ENCODE assay signal across 10 mouse cellular contexts in genomic region chr2:104491221-104491795, GRCm38 (mm10). TPM values are rescaled to one million over a fixed set of nuclear protein-coding genes. Genes with fewer than 3 reads are reported as not detected.
DNase-seq lines count a peak whose midpoint lies in the region; ATAC-seq and TF ChIP-seq lines count a peak whose summit lies in the region.
"Had no signal": no experiment of that assay in that cellular context is flagged by ENCODE, and none has a peak within 500 bp of the region (broad histone marks: within the 10 kb centered on the region; RNA-seq: fewer than 3 reads in every experiment).

No protein-coding gene starts in this region.

- H3K27ac ChIP-seq in kidney, embryonic 16.5 days (ENCODE audit: low read length): no peak overlapping the region
- H3K27ac ChIP-seq in CH12.LX (ENCODE audit: insufficient read depth, low read depth): no peak overlapping the region
- H3K27ac ChIP-seq in liver, embryonic 14.5 days: no peak overlapping the region

- 30% methylated on average over 2 of the region's 2 CpGs for WGBS in kidney, embryonic 16.5 days
- WGBS in liver, embryonic 14.5 days (ENCODE audit: insufficient replicate concordance): 27% methylated on average over 2 of the region's 2 CpGs

- no peaks in the 10 kb centered on the region; the same call in 1 of the 2 replicates for H3K36me3 ChIP-seq in erythroblast, embryonic 14.5 days (ENCODE audit: control insufficient read depth)
- H3K36me3 ChIP-seq in kidney, embryonic 16.5 days (ENCODE audit: insufficient read depth, low read length): no peaks in the 10 kb centered on the region
- H3K36me3 ChIP-seq in CH12.LX (replicated peaks in 1 of 2; ENCODE audit: control insufficient read depth in 1 of 2, insufficient read depth in 1 of 2, low read length in 1 of 2): peaks cover 0 to 7% of the 10 kb centered on the region in 2 experiments
- H3K36me3 ChIP-seq in liver, embryonic 14.5 days (replicated peaks; ENCODE audit: control insufficient read depth, insufficient read depth, low read depth): no peaks in the 10 kb centered on the region

- TF ChIP-seq RAD21 in CH12.LX (IDR thresholded peaks at IDR 0.05; ENCODE audit: low read depth, low read length): no peak

- H3K9me3 ChIP-seq in erythroblast, embryonic 14.5 days (ENCODE audit: control insufficient read depth, low read length): no peaks in the 10 kb centered on the region
- H3K9me3 ChIP-seq in kidney, embryonic 16.5 days (ENCODE audit: low read length): no peaks in the 10 kb centered on the region
- H3K9me3 ChIP-seq in CH12.LX (replicated peaks; ENCODE audit: low read length): no peaks in the 10 kb centered on the region
- H3K9me3 ChIP-seq in liver, embryonic 14.5 days (ENCODE audit: control insufficient read depth, low read length): no peaks in the 10 kb centered on the region

- peaks cover 4% of the 10 kb centered on the region; the same call in 1 of the 2 replicates for H3K27me3 ChIP-seq in erythroblast, embryonic 14.5 days (ENCODE audit: control insufficient read depth)
- H3K27me3 ChIP-seq in kidney, embryonic 16.5 days (ENCODE audit: insufficient read depth, low read length): no peaks in the 10 kb centered on the region
- no peaks in the 10 kb centered on the region for H3K27me3 ChIP-seq in CH12.LX (replicated peaks)
- H3K27me3 ChIP-seq in liver, embryonic 14.5 days (ENCODE audit: control insufficient read depth, insufficient read depth, low read length): no peaks in the 10 kb centered on the region

- no peak for ATAC-seq in erythroblast, adult 5-6 weeks (replicated peaks; ENCODE audit: low FRiP score, poor library complexity, severe bottlenecking)
- no peak for ATAC-seq in kidney, embryonic 16.5 days (ENCODE audit: low FRiP score, low TSS enrichment)
- ATAC-seq in liver, embryonic 14.5 days (ENCODE audit: insufficient read depth): no peak

- peak overlapping the region; percentile 94 for H3K4me3 ChIP-seq in erythroblast, embryonic 14.5 days (replicated peaks)
- H3K4me3 ChIP-seq in kidney, embryonic 16.5 days (ENCODE audit: low read length): no peak overlapping the region
- H3K4me3 ChIP-seq in CH12.LX (replicated peaks in 1 of 3; ENCODE audit: low read depth in 2 of 3, low read length in 2 of 3, poor library complexity in 1 of 3): no peak overlapping the region
- no peak overlapping the region; a peak in 2 of 4 replicates for H3K4me3 ChIP-seq in liver, embryonic 14.5 days (ENCODE audit: insufficient read depth in 1 of 2, low read depth in 2 of 2, low read length in 2 of 2)

- no peak for TF ChIP-seq EP300 in CH12.LX (IDR thresholded peaks at IDR 0.05; ENCODE audit: low read length)
- TF ChIP-seq EP300 in liver, embryonic 14.5 days (IDR thresholded peaks at IDR 0.05; ENCODE audit: low read depth): no peak

- TF ChIP-seq POLR2A in CH12.LX (IDR thresholded peaks at IDR 0.05; ENCODE audit: low read depth, low read length): no peak

- peaks cover 32% of the 10 kb centered on the region for H3K4me1 ChIP-seq in erythroblast, embryonic 14.5 days (ENCODE audit: control insufficient read depth)
- peaks cover 15% of the 10 kb centered on the region for H3K4me1 ChIP-seq in kidney, embryonic 16.5 days (ENCODE audit: insufficient read depth, low read length)
- peaks cover 2 to 28% of the 10 kb centered on the region in 2 experiments; a peak in 3 of 4 replicates for H3K4me1 ChIP-seq in CH12.LX (ENCODE audit: control insufficient read depth in 1 of 2, insufficient read depth in 2 of 2)
- peaks cover 6 to 9% of the 10 kb centered on the region in 2 experiments for H3K4me1 ChIP-seq in liver, embryonic 14.5 days (replicated peaks; ENCODE audit: control insufficient read depth in 2 of 2, insufficient read depth in 2 of 2, low read length in 1 of 2)

- H3K4me2 ChIP-seq in kidney, embryonic 16.5 days (replicated peaks; ENCODE audit: low read depth, low read length): peak overlapping the region; percentile 31; the same call in 1 of the 2 replicates
- 0 out of 2 replicates have a peak overlapping the region, but pooled peaks have one; percentile 41 for H3K4me2 ChIP-seq in CH12.LX (ENCODE audit: insufficient read depth, low read depth, poor library complexity, severe bottlenecking)
- H3K4me2 ChIP-seq in liver, embryonic 14.5 days (ENCODE audit: low read depth): peak overlapping the region; percentile 29

- H3K9ac ChIP-seq in kidney, embryonic 16.5 days (replicated peaks; ENCODE audit: low read length): no peak overlapping the region
- no peak overlapping the region for H3K9ac ChIP-seq in CH12.LX (ENCODE audit: insufficient read depth, low read depth)
- no peak overlapping the region for H3K9ac ChIP-seq in liver, embryonic 14.5 days (replicated peaks)

- dilution Hi-C loops in CH12.LX (cut with MboI; ENCODE audit: extremely low pct_ligation_motif_present, extremely low pct_unique_long_range_greater_than_20kb, low sequenced_read_pairs): no loop called here

- no peak for DNase-seq in kidney, postnatal 10 days
- no peak for DNase-seq in CH12.LX (ENCODE audit: extremely low read depth)
- DNase-seq in liver, embryonic 14.5 days (ENCODE audit: low read depth in 3 of 3, low spot score in 3 of 3): no peak
- DNase-seq in frontal cortex, adult 2 months (ENCODE audit: extremely low spot score in 1 of 2, low spot score in 1 of 2): no peak
- no peak for DNase-seq in kidney, adult 9 months
- DNase-seq: right cerebral cortex, postnatal 25 days; thymus, adult 18-20 months had no signal

- in situ Hi-C loops in CH12.LX (cut with MboI; ENCODE audit: low pct_ligation_motif_present, low pct_unique_long_range_greater_than_20kb, low sequenced_read_pairs): loop anchor here (10.0 kb wide), 1 partner anchor 73 kb away; no protein-coding TSS in a partner anchor

- TF ChIP-seq CTCF in CH12.LX (conservative IDR thresholded peaks at IDR 0.05 in 1 of 2, IDR thresholded peaks at IDR 0.05 in 1 of 2; ENCODE audit: low read depth in 2 of 2, low read length in 2 of 2): no peak
- TF ChIP-seq CTCF in liver, embryonic 14.5 days (IDR thresholded peaks at IDR 0.05; ENCODE audit: low read depth): no peak

- peaks cover 42% of the 10 kb centered on the region for H3K79me2 ChIP-seq in CH12.LX (replicated peaks; ENCODE audit: control insufficient read depth, extremely low read depth, insufficient read depth, poor library complexity, severe bottlenecking)

TF ChIP-seq in CH12.LX, 34 proteins besides CTCF, POLR2A, EP300 and RAD21:
- TF ChIP-seq ZNF384 (IDR thresholded peaks at IDR 0.05; ENCODE audit: low read depth, low read length) (peak; percentile 75), NELFE (IDR thresholded peaks at IDR 0.05; ENCODE audit: low read depth, low read length) (no peak)

RNA-seq across cellular contexts. Expression of gene Hipk3, which starts 2.9 kb away (rescaled TPM):
- polyA plus RNA-seq in erythroblast, embryonic 14.5 days (2012): 0.23 and 0.31 TPM in 2 replicates
- 19.9 and 23.4 TPM in 2 replicates for total RNA-seq in erythroblast, adult 5-6 weeks (2015; ENCODE audit: low replicate concordance)
- 12.8 and 14.1 TPM in 2 replicates for total RNA-seq in erythroblast, adult 5-6 weeks (2017; ENCODE audit: low replicate concordance)
- 11.4 and 12.1 TPM in 2 replicates for polyA plus RNA-seq in kidney, embryonic 16.5 days (2015; fragmentation: Nextera tagmentation; extraction: Ambion mirVana)
- 14.8 and 17.6 TPM in 2 replicates for total RNA-seq in CH12.LX (2012; rRNA removed)
- total RNA-seq in CH12.LX (2014; rRNA removed): 16.5 and 16.9 TPM in 2 replicates
- polyA plus RNA-seq in CH12.LX (2012; ENCODE audit: insufficient read length, low read depth): 15.4 and 19.5 TPM in 2 replicates
- 6.0 and 7.0 TPM in 2 replicates for polyA plus RNA-seq in liver, embryonic 14.5 days (2012; rRNA removed)
- 8.2 and 9.1 TPM in 2 replicates for polyA plus RNA-seq in liver, embryonic 14.5 days (2014; fragmentation: Nextera tagmentation; extraction: Ambion mirVana)
- 32.2 and 33.3 TPM in 2 replicates for polyA plus RNA-seq in frontal cortex, adult 2 months (2012; rRNA removed)
